Mouse (Mus musculus) liver, embryonic 12.5 days (tissue): ENCODE measurements around the gene Tmem63a. TPM values are rescaled to one million over a fixed set of nuclear protein-coding genes. Genes with fewer than 3 reads are reported as not detected.
"Not testable (repeated sequence)": the region's sequence is repeated elsewhere in the genome, so short reads cannot be mapped to it uniquely, and the experiment has no call there.

Experiments used
- ATAC-seq: fragments of 200-750 bp; cut with Nextera tagmentation; 2 replicates; pipeline ENCODE4 v1.8.0; 2017; ENCODE audit warnings: moderate number of reproducible peaks, mild to moderate bottlenecking, moderate library complexity
- H3K27ac ChIP-seq: fragments of 300-500 bp; sonication (generic); 2 replicates; pipeline ENCODE4 v1.5.1; 2016; ENCODE audit warnings: mild to moderate bottlenecking
- H3K27me3 ChIP-seq: fragments of 300-500 bp; sonication (generic); replicated peaks from 2 replicates; pipeline ENCODE4 v1.6.1; 2016; ENCODE audit warnings: mild to moderate bottlenecking, moderate library complexity
- H3K36me3 ChIP-seq: fragments of 300-500 bp; sonication (generic); 2 replicates; pipeline ENCODE4 v1.6.1; 2016; ENCODE audit warnings: mild to moderate bottlenecking, moderate library complexity
- H3K4me1 ChIP-seq: fragments of 300-500 bp; sonication (generic); 2 replicates; pipeline ENCODE4 v1.6.1; 2016
- H3K4me2 ChIP-seq: fragments of 300-500 bp; sonication (generic); 2 replicates; pipeline ENCODE4 v1.6.1; 2016; ENCODE audit warnings: mild to moderate bottlenecking, moderate library complexity
- H3K4me3 ChIP-seq: fragments of 300-500 bp; sonication (generic); 2 replicates; pipeline ENCODE4 v1.5.1; 2016; ENCODE audit warnings: mild to moderate bottlenecking, moderate library complexity
- H3K9ac ChIP-seq: fragments of 300-500 bp; sonication (generic); 2 replicates; pipeline ENCODE4 v1.6.1; 2016; ENCODE audit warnings: mild to moderate bottlenecking, moderate library complexity
- H3K9me3 ChIP-seq: fragments of 300-500 bp; sonication (generic); replicated peaks from 2 replicates; pipeline ENCODE4 v1.6.1; 2016; ENCODE audit warnings: mild to moderate bottlenecking, moderate library complexity
- WGBS: fragments of 180-500 bp; shearing (Covaris S2); methylation state at CpG from one replicate; pipeline ENCODE4 v1.1.7; 2016; ENCODE audit not compliant: insufficient replicate concordance; 5-methylcytosine and 5-hydroxymethylcytosine counted together
- polyA plus RNA-seq: library from polyadenylated mRNA; unstranded; fragments of >200 nt; fragmentation: Nextera tagmentation; extraction: Ambion mirVana; gene quantifications from 2 replicates; pipeline ENCODE4 v1.2.1, GENCODE M21; 2016

Tmem63a gene
- polyA plus RNA-seq, 1 experiment from 2014 or later: 6.6 TPM

- ATAC-seq: peak; percentile 56; the same call in 1 of the 2 replicates
- no peak overlapping the region for H3K4me2 ChIP-seq
- WGBS: 57% methylated on average over 14 of the region's 14 CpGs
Measured at GRCm38 (mm10) chr1:180974126-180974746, 32.1 kb downstream of the Tmem63a start.

GRCm38 (mm10) chr1:180976110-180976679 lies 34.1 kb downstream of the Tmem63a start:
- peaks cover 12% of the 10 kb centered on the region; the same call in 1 of the 2 replicates for H3K27me3 ChIP-seq
- no peak for ATAC-seq
- no peak overlapping the region for H3K4me3 ChIP-seq
- no peak overlapping the region for H3K27ac ChIP-seq
- H3K4me2 ChIP-seq: no peak overlapping the region
- H3K9ac ChIP-seq: no peak overlapping the region
- peaks cover 18% of the 10 kb centered on the region for H3K36me3 ChIP-seq
- 52% methylated on average over 4 of the region's 4 CpGs for WGBS
- no peaks in the 10 kb centered on the region for H3K9me3 ChIP-seq
- H3K4me1 ChIP-seq: peaks cover 18% of the 10 kb centered on the region

More at GRCm38 (mm10) chr1:180974126-180974746, 32.1 kb downstream of the Tmem63a start:
- Histone ChIP-seq H3K4me3 (no peak overlapping the region), H3K27ac (no peak overlapping the region), H3K36me3 (peaks cover 30% of the 10 kb centered on the region), H3K4me1 (0 out of 2 replicates have a peak, but pooled peaks cover 5% of the 10 kb centered on the region), H3K9ac (no peak overlapping the region), H3K9me3 (no peaks in the 10 kb centered on the region), H3K27me3 (peaks cover 12% of the 10 kb centered on the region; the same call in 1 of the 2 replicates)

- peaks cover 15% of the 10 kb centered on the region for H3K27me3 ChIP-seq
- H3K4me3 ChIP-seq: no peak overlapping the region
- WGBS: 75% methylated on average over 24 of the region's 24 CpGs
- ATAC-seq: no peak
- no peak overlapping the region for H3K27ac ChIP-seq
- H3K9me3 ChIP-seq: no peaks in the 10 kb centered on the region
- no peaks in the 10 kb centered on the region for H3K36me3 ChIP-seq
- H3K4me2 ChIP-seq: no peak overlapping the region
- peaks cover 20% of the 10 kb centered on the region for H3K4me1 ChIP-seq
- no peak overlapping the region for H3K9ac ChIP-seq
Measured at GRCm38 (mm10) chr1:180979484-180980251, 37.5 kb downstream of the Tmem63a start.

- Histone ChIP-seq H3K9me3 (no peaks in the 10 kb centered on the region), H3K9ac (no peak overlapping the region), H3K27me3 (peaks cover 15% of the 10 kb centered on the region), H3K36me3 (no peaks in the 10 kb centered on the region), H3K27ac (no peak overlapping the region), H3K4me3 (no peak overlapping the region), H3K4me2 (no peak overlapping the region), H3K4me1 (peaks cover 20% of the 10 kb centered on the region)
- peak; percentile 38 for ATAC-seq
- WGBS: 54% methylated on average over 2 of the region's 2 CpGs
Measured at GRCm38 (mm10) chr1:180980464-180980863, 38.3 kb downstream of the Tmem63a start.

- peaks cover 22% of the 10 kb centered on the region for H3K27me3 ChIP-seq
- H3K4me2 ChIP-seq, H3K9me3 ChIP-seq, H3K9ac ChIP-seq, H3K36me3 ChIP-seq, H3K4me3 ChIP-seq: not testable (repeated sequence)
- H3K27ac ChIP-seq: peak overlapping the region; percentile 3; the same call in 1 of the 2 replicates
- peaks cover 20% of the 10 kb centered on the region for H3K4me1 ChIP-seq
- peak; percentile 89 for ATAC-seq
- 59% methylated on average over 7 of the region's 7 CpGs for WGBS
Measured at GRCm38 (mm10) chr1:180981298-180982046, 39.3 kb downstream of the Tmem63a start.

- 75% methylated on average over 8 of the region's 8 CpGs for WGBS
- Histone ChIP-seq H3K9me3 (no peaks in the 10 kb centered on the region), H3K9ac (no peak overlapping the region), H3K27me3 (peaks cover 21% of the 10 kb centered on the region), H3K4me2 (no peak overlapping the region), H3K4me3 (no peak overlapping the region), H3K4me1 (peaks cover 2% of the 10 kb centered on the region), H3K36me3 (no peaks in the 10 kb centered on the region), H3K27ac (no peak overlapping the region)
- ATAC-seq: no peak
Measured at GRCm38 (mm10) chr1:180986701-180987100, 44.6 kb downstream of the Tmem63a start.

GRCm38 (mm10) chr1:180987759-180988158 lies 45.6 kb downstream of the Tmem63a start:
- Histone ChIP-seq H3K27me3 (peaks cover 21% of the 10 kb centered on the region), H3K27ac (no peak overlapping the region), H3K4me2 (no peak overlapping the region), H3K9ac (no peak overlapping the region), H3K4me1 (no peaks in the 10 kb centered on the region), H3K9me3 (no peaks in the 10 kb centered on the region), H3K36me3 (no peaks in the 10 kb centered on the region), H3K4me3 (no peak overlapping the region)
- 3% methylated on average over 9 of the region's 9 CpGs for WGBS
- peak; percentile 46; the same call in 1 of the 2 replicates for ATAC-seq

GRCm38 (mm10) chr1:180990671-180991070 lies 48.5 kb downstream of the Tmem63a start:
- Histone ChIP-seq H3K27me3 (peaks cover 16% of the 10 kb centered on the region), H3K9me3 (no peaks in the 10 kb centered on the region), H3K4me2 (no peak overlapping the region), H3K27ac (no peak overlapping the region), H3K9ac (no peak overlapping the region), H3K36me3 (no peaks in the 10 kb centered on the region), H3K4me3 (no peak overlapping the region), H3K4me1 (no peaks in the 10 kb centered on the region)
- no peak for ATAC-seq
- WGBS: 58% methylated on average over 3 of the region's 3 CpGs

- Histone ChIP-seq H3K27ac (no peak overlapping the region), H3K9ac (no peak overlapping the region), H3K27me3 (peaks cover 11% of the 10 kb centered on the region; the same call in 1 of the 2 replicates), H3K36me3 (no peaks in the 10 kb centered on the region), H3K9me3 (no peaks in the 10 kb centered on the region), H3K4me2 (no peak overlapping the region), H3K4me1 (no peaks in the 10 kb centered on the region), H3K4me3 (no peak overlapping the region)
- WGBS: 40% methylated on average over 3 of the region's 3 CpGs
- ATAC-seq: no peak
Measured at GRCm38 (mm10) chr1:180992142-180992541, 50.0 kb downstream of the Tmem63a start.

- Histone ChIP-seq H3K9me3 (no peaks in the 10 kb centered on the region), H3K9ac (no peak overlapping the region), H3K4me2 (no peak overlapping the region), H3K4me1 (peaks cover 7% of the 10 kb centered on the region; the same call in 1 of the 2 replicates), H3K4me3 (no peak overlapping the region), H3K27me3 (peaks cover 20% of the 10 kb centered on the region), H3K27ac (no peak overlapping the region), H3K36me3 (no peaks in the 10 kb centered on the region)
- no peak; the same call in 1 of the 2 replicates for ATAC-seq
- 51% methylated on average over 10 of the region's 10 CpGs for WGBS
Measured at GRCm38 (mm10) chr1:181000501-181001092, 58.5 kb downstream of the Tmem63a start.

- H3K27ac ChIP-seq: no peak overlapping the region
- ATAC-seq: no peak
- 65% methylated on average over 3 of the region's 3 CpGs for WGBS
- no peak overlapping the region for H3K4me3 ChIP-seq
- peaks cover 20% of the 10 kb centered on the region for H3K27me3 ChIP-seq
- H3K4me1 ChIP-seq: peaks cover 8% of the 10 kb centered on the region; the same call in 1 of the 2 replicates
- no peak overlapping the region for H3K9ac ChIP-seq
- no peaks in the 10 kb centered on the region for H3K9me3 ChIP-seq
- no peaks in the 10 kb centered on the region for H3K36me3 ChIP-seq
- no peak overlapping the region for H3K4me2 ChIP-seq
Measured at GRCm38 (mm10) chr1:181001217-181001616, 59.1 kb downstream of the Tmem63a start.
